Mouse (Mus musculus) megakaryocyte-erythroid progenitor cell, adult 5 weeks (primary cell): ENCODE measurements around the gene Lcn5. TPM values are rescaled to one million over a fixed set of nuclear protein-coding genes. Genes with fewer than 3 reads are reported as not detected.

Experiments
- polyA plus RNA-seq: library from polyadenylated mRNA; stranded (reverse); fragments of >175 nt; gene quantifications from 2 replicates; pipeline ENCODE4 v1.2.3, GENCODE M21; 2012

Lcn5 gene
- polyA plus RNA-seq = not detected in 2 replicates

DNA sequence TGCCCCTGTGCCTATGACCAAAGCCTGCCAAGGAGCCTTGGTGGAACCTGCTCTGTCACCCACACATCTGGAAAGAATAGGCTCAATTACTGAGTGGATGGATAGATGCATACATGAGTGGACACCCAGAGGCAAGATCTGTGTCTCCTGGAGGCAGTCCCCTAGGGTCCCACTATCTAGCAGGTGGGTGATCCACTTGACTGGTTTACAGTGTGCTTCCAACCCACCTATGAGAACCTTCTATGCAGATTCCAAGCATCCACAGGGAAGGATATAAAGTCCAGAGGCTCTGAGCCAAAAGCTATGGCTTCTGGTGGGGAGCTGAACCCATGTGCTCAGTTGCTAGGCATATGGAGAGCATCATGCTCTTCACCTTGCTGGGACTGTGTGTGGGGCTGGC lies at the start of gene Lcn5:
TSS of gene Lcn5 (plus strand) at position 301 of the 400 bp plus-strand sequence.

DNA sequence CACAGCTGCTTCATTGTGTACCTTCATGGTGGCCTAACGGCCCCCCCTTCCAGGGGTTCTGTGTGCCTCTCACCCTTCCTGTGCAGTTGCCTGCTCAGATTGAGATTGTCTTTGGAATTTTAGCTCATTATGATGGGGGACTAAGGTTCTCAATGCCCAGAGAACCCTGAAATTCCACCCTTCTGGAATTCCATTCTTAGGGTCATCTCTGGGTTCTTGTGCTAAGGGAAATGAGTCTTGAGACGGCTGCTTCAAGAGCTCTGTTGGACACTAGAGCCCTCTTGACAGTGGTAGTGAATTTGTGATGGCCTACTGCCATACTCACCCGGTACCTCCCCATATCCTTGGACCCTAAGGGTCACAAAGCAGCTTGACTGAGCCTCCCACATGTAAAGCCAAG lies 40.2 kb upstream of the Lcn5 start, which contains the start of gene Ccdc183:
TSS of gene Ccdc183 (minus strand) at position 101 of the 400 bp plus-strand sequence.

DNA sequence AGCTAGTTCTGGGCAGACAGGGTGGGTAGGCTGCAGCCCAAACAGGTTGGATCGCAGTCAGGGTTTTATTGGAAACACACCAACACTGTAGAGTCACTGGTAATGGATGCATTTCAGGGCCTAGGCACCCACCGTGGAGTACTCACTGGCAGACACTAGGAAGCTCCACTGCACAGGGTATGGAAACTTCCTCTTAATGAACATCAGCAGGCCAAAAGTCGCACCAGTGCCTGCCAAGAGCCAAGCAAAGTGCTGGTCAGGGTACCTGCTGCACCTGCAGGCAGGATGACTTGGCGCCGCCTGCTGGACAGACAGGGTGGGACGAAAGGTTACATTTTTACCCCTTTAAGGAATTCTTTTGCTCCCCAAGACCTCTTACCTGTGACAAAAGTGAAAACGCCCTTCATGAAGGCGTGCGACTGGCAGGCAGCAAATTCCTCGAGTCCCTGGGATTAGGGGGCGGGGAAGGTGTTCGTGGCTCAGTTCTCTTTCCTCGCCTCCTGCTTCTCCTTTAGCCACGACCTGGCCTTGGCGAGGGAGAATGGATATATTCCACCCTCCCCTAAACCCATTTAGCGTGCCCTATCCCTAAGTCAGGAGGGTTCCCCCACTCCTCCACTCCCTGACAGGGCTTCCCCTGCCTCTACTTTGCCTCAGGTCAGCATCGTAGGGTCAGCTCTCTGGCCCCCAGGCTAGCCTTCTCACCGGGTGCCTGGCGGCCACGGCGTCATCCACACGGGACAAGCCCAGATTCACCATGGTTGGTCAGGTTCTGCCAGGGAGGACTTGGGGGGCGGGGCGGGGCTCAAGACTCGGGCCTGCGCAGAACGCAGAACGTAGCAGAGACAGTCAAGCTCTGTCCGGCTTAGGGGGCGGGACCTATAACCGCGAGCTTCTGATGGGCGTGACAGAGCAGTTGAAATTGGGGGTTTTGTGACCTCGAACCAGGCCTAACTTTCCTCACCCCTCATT lies 36.2 kb upstream of the Lcn5 start, which contains the start of gene Tmem141:
TSS of gene Tmem141 (minus strand) at position 777 of the 972 bp plus-strand sequence.

DNA sequence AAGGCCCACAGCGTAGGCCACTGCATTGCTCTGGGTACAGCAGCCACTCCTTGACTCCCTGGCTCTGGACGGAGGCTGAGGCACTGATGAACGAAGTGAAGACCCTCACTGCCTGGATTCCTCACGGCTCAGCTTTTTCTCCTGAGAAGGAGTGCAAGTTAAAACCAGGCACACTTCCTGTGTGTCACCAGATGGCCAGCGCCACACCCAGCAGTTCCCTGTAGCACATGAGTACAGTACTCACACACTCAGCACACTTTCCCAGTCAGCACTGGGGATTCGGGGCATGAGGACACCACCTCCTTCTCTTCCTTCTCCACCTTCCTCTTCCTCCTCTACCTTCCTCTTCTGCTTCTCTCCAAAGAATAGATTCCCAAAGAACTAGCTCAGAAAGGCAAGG lies 29.9 kb upstream of the Lcn5 start, which contains the start of gene Fcna:
TSS of gene Fcna (minus strand) at position 220 of the 400 bp plus-strand sequence.

DNA sequence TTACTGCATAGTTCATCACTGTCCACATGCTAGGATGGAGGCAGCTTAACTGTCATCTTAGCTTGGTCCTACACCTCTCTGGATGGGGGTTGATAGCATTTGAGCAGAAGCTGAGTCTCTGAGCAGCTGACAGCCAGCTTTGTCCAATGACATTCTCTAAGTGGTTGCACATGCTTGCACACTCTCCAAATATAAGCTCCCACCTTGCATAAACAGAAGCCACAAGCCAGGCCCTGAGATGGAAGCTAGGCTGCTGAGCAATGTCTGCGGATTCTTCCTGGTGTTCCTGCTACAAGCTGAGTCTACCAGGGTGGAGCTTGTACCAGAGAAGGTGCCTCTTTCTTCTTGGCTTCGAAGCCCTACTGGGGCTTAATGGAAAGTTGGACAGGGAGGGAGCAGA lies 4.8 kb upstream of the Lcn5 start, which contains the start of gene Lcn8:
TSS of gene Lcn8 (plus strand) at position 219 of the 400 bp plus-strand sequence.

DNA sequence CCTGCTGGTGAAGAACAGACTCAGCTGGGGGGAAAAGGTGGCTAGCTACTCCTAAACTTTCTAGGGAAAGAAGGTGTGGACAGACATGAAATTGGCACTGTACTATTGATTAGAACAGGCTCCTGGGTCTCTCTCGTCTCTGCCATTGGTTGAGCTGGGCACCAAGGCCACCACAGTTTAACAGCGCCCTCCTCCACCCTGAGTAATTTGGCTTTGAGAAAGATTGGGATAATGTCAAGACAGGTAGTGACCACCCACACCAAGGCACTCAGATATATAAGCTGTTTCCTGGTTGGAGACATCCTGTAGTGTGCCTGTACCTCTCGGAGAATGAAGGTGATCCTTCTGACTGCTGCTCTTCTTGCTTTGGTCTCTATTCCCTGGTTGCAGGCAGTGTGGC lies 18.7 kb downstream of the Lcn5 start, which contains the start of gene Lcn6:
TSS of gene Lcn6 (plus strand) at position 301 of the 400 bp plus-strand sequence.

DNA sequence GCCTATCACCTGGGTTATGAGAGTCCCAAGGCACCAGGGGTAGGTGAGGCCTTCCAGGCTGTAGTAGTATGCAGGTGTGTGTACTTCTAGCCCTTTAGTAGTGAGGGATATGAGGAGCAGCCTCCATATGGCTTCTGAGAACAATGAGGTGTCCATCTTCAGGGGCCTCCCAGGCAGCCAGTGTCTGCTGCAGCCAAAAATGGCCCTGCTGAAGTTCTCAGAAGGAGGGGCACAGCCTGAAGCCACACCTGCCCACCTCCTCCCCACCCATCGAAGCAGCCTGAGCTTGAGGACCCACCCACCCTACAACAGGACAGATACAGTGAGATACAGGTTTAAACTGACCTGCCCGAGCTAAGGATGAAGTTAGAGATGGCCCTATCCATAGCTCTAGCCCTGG lies 24.7 kb downstream of the Lcn5 start, which contains the start of gene Lcn10:
TSS of gene Lcn10 (plus strand) at position 301 of the 400 bp plus-strand sequence.

DNA sequence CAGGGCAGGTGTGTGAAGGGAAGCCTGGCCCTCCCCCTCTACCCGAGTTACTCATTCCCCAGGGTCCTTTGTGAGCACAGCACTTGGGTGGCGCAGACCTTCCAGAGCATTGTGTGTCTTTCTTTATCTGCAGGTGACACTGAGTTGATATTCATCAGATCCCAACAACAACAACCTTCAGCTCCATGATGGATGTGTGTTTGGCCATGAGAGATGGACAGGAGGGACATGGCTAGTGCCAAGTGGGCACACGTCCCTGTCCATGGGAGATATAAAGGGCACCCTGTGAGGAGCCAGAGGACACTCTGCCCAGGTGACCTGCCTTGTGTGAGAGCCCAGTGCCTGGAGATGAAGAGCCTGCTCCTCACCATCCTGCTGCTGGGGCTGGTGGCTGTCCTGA lies 42.0 kb downstream of the Lcn5 start, which contains the start of gene Obp2a:
TSS of gene Obp2a (plus strand) at position 301 of the 400 bp plus-strand sequence.

DNA sequence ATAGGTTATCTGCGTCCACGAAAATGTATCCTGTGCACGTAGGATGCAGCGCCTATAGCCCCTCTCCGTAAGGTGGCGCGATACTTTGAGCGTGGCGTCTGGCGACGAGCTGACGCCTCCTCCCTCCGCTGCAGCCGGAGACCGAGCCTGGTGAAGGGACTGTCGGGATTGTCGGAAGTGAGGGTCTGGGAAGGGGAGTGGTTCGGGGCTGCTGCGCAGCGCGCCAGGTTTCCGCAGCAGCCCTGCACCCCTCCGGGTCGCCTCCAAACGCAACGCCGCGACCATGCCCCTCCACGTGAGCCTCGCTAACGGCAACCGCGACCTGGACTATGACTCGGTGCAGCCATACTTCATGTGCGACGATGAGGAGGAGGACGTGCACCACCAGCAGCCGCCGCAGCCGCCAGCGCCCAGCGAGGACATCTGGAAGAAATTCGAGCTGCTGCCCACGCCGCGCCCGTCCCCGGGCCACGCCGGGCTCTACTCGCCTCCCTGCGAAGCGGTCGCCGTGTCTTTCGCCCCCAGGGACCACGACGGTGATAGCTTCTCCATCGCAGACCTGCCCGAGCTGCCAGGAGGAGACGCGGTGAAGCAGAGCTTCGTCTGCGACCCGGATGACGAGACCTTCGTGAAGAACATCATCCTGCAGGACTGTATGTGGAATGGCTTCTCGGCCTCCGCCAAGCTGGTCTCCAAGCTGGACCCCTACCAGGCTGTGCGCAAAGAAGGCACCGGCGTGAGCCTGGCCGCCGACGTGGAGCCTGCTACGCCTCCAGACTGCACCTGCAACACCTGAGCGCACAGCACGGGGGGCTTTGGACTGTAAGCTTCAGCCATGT lies 49.1 kb downstream of the Lcn5 start, which contains the start of gene Bmyc:
TSS of gene Bmyc (plus strand) at position 97 of the 839 bp plus-strand sequence.

Other genes starting within 250 kb of the Lcn5 start
- 19.2 and 28.1 TPM in 2 replicates for gene Fut7, start 234.7 kb upstream of the Lcn5 start, polyA plus RNA-seq
- 58.0 and 85.3 TPM in 2 replicates for gene Abca2, start 229.2 kb upstream of the Lcn5 start, polyA plus RNA-seq
- gene Clic3, start 201.1 kb upstream of the Lcn5 start, polyA plus RNA-seq = 0.61 TPM in 1 of 2 replicates, not detected in the other
- gene Paxx, start 196.9 kb upstream of the Lcn5 start, polyA plus RNA-seq = 81.2 and 90.9 TPM in 2 replicates
- 0.83 and 1.2 TPM in 2 replicates for gene Ptgds, start 187.9 kb upstream of the Lcn5 start, polyA plus RNA-seq
- gene Lcn12, start 164.0 kb upstream of the Lcn5 start, polyA plus RNA-seq = not detected in 2 replicates
- 39.7 and 48.0 TPM in 2 replicates for gene Fbxw5, start 157.2 kb upstream of the Lcn5 start, polyA plus RNA-seq
- 0.13 and 0.45 TPM in 2 replicates for gene C8g, start 156.2 kb upstream of the Lcn5 start, polyA plus RNA-seq
- gene Traf2, start 111.0 kb upstream of the Lcn5 start, polyA plus RNA-seq = 11.8 and 12.9 TPM in 2 replicates
- gene Edf1, start 100.1 kb upstream of the Lcn5 start, polyA plus RNA-seq = 607 and 733 TPM in 2 replicates
- gene Mamdc4, start 83.1 kb upstream of the Lcn5 start, polyA plus RNA-seq = 2.5 and 2.7 TPM in 2 replicates
- gene Phpt1, start 82.7 kb upstream of the Lcn5 start, polyA plus RNA-seq = 14.1 and 16.5 TPM in 2 replicates
- gene Ajm1, start 76.2 kb upstream of the Lcn5 start, polyA plus RNA-seq = 0.37 and 0.81 TPM in 2 replicates
- gene Rabl6, start 49.4 kb upstream of the Lcn5 start, polyA plus RNA-seq = 76.2 and 87.1 TPM in 2 replicates
- gene Ccdc183, start 40.3 kb upstream of the Lcn5 start, polyA plus RNA-seq = not detected in 2 replicates
- 11.4 and 11.5 TPM in 2 replicates for gene Tmem141, start 35.9 kb upstream of the Lcn5 start, polyA plus RNA-seq
- gene Fcna, start 29.9 kb upstream of the Lcn5 start, polyA plus RNA-seq = 0.49 and 1.0 TPM in 2 replicates
- gene Lcn8, start 4.8 kb upstream of the Lcn5 start, polyA plus RNA-seq = not detected in 2 replicates
- gene Lcn6, start 18.8 kb downstream of the Lcn5 start, polyA plus RNA-seq = not detected in 2 replicates
- gene Lcn10, start 24.8 kb downstream of the Lcn5 start, polyA plus RNA-seq = not detected in 2 replicates
- gene Obp2a, start 42.1 kb downstream of the Lcn5 start, polyA plus RNA-seq = not detected in 2 replicates
- 115 and 133 TPM in 2 replicates for gene Bmyc, start 48.8 kb downstream of the Lcn5 start, polyA plus RNA-seq
- not detected in 2 replicates for gene Obp2b, start 79.1 kb downstream of the Lcn5 start, polyA plus RNA-seq
- not detected in 2 replicates for gene Lcn3, start 107.6 kb downstream of the Lcn5 start, polyA plus RNA-seq
- not detected in 2 replicates for gene Lcn11, start 119.1 kb downstream of the Lcn5 start, polyA plus RNA-seq
- not detected in 2 replicates for gene Gm13539, start 124.3 kb downstream of the Lcn5 start, polyA plus RNA-seq
- not detected in 2 replicates for gene Glt6d1, start 157.9 kb downstream of the Lcn5 start, polyA plus RNA-seq
- not detected in 2 replicates for gene Lcn9, start 165.2 kb downstream of the Lcn5 start, polyA plus RNA-seq
- not detected in 2 replicates for gene Sohlh1, start 189.3 kb downstream of the Lcn5 start, polyA plus RNA-seq
- gene Kcnt1, start 205.8 kb downstream of the Lcn5 start, polyA plus RNA-seq = 0.01 TPM in 1 of 2 replicates, not detected in the other